Mouse (Mus musculus) skeletal muscle tissue, postnatal 0 days (tissue): ENCODE results near the gene Nupr1. TPM values are rescaled to one million over a fixed set of nuclear protein-coding genes. Genes with fewer than 3 reads are reported as not detected.

Experiments
- microRNA-seq, 2 experiments: library from miRNA; unstranded; fragments of <30 nt; microRNA quantifications; one replicate each; pipeline ENCODE4; 2016
- polyA plus RNA-seq: library from polyadenylated mRNA; unstranded; fragments of >200 nt; fragmentation: Nextera tagmentation; extraction: Ambion mirVana; gene quantifications from 2 replicates; pipeline ENCODE4 v1.2.1, GENCODE M21; 2015

Nupr1 gene
- 28.9 and 66.2 TPM in 2 replicates for polyA plus RNA-seq

DNA sequence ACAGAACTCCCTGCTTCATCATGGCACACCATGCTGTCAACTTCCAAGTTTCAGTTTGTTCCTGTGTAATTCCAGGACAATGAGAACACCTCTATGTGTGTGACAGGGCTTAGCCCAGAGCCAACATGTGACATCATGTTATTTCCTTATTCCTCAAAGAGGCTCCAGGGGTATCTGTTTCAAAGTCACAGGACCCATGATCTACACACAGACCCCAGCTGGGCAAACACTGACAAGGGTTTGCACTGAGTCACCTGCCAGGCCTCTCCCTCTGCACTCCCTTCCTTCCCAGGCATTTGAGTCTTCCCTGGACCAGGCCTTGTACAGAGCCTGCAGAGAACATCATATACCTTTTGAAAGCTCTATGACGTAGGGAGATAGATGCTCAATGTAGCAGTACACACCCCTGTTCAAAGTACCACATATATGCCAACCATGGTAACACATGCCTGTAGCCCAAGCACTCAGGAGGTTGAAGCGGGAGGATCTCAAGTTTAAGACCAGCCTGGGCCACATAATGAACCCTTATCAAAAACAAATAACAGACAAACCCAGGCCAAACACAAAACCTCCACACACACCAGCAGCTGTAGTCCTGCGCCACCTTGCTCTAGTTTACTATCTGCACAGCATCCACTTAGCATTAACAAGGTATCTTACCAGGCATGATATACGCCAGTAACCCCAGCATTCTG, at the start of gene Nupr1:
Gene Nupr1, minus strand, starts transcription at position 38 of the 695 bp plus-strand sequence.

DNA sequence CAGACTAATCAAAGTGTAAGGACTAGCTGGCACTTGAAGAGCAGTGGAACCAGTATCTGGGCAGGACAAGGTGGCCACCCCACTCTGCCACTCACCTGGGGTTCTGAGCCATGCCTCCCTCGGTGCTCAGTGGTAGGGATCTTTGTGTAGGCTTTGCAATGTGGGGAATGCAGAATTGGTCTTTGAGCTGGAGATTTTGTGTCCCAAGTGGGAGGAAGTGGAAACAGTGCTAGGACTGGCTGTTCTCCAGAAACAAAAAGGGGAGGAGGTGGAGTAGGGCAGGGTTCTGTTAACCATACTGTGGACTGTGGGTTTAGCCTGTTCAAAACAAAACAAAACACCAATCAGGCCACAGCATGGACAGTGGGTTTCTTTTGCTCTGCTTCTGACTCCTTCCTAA, 45.5 kb upstream of the Nupr1 start, which contains the start of gene Sult1a1:
Gene Sult1a1, minus strand, starts transcription at position 226 of the 400 bp plus-strand sequence.

DNA sequence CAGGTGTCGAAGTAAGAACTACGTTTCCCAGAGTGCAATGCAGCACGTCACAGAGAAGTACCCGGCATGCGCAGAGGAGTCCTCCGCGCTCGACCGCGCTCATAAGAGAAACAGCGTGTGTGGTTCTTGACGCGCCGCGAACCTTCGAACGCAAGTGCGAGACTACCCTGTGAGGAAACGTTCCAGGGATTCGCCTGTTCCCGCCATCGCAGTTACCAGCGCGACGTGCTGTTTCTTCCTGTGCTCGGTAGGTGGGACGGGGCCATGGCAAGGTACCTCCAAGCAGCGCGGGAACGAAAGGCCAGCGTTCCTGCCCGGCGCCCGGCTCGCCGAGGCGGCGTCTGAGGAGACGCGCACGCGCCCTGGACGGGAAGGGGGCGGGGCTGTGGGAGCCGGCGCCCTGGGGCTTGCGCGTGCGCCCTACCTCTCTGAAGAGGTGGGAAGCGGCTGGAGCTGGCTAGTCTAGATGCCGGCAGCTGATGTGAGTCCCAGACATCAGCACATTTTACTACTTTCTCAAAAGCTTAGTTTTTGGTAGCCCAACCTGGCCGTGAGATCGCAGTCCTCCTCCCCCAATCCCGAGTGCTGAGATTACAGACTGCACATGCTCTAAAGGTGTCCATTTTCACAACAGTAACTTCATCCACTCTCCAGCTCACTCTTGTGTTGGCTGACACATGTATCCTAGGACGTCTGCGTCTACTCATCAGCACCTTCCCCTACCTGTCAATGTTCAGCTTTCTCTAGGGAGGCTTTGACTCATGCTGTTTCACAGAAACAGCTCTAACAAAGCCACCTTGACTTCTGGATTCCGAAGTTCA, 18.8 kb upstream of the Nupr1 start, which contains the start of gene Sgf29:
Gene Sgf29, plus strand, starts transcription at position 79 of the 821 bp plus-strand sequence.

DNA sequence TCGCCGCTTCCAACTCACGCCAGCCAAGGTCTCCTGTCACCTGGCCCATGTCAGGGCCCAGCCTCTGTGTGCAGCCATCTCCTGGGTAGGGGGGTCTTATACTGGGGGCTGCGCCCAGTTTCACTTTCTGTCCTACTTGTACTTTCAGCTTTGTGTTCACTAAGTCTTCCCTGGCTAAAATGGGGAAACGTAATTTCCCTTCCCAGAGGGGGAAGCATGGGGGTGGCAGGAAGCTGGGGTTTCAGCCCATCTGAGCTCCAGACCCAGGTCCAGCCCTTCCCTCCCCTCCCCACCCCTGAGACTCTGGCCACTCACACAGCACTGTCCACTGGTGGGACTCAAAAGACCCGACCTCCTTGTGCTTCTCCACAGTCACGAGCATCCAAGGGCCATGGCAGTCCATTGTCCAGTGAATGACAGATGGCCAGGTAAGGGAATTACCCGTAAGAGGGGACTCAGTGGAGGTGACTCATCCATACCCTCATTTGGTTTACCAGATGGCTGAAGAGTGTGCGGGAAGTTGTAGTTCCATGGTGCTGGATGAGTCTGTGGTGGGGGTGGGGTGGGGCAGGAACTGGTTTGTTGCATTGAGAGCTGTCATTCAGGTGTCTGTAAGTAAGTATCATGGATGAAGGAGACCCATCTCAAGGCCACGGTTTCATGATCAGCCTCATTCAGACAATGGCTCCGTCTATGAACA, 35.6 kb downstream of the Nupr1 start, which contains the start of gene Il27:
Gene Il27, minus strand, starts transcription at position 80 of the 700 bp plus-strand sequence.

DNA sequence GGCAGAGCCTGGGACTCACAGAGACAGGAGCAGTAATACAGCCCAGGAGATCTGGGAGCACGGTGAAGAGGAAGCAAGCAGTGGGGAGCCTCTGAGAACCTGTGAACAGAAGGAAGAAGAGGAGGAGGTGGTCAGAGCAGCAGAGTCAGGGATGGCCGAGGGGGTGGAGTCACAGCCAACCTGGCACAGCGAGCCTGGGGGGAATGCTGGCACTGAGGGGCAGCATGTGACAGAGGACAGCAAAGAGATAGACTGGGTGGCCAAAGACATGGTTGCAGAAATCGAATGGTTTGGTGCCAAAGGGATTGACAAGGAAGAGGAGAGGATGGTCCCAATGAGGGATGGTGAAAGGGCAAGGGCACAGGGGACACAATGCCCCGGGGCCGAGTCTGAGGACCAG, 44.9 kb downstream of the Nupr1 start, which contains the start of gene Cln3:
Gene Cln3, minus strand, starts transcription at position 101 of the 400 bp plus-strand sequence.

DNA sequence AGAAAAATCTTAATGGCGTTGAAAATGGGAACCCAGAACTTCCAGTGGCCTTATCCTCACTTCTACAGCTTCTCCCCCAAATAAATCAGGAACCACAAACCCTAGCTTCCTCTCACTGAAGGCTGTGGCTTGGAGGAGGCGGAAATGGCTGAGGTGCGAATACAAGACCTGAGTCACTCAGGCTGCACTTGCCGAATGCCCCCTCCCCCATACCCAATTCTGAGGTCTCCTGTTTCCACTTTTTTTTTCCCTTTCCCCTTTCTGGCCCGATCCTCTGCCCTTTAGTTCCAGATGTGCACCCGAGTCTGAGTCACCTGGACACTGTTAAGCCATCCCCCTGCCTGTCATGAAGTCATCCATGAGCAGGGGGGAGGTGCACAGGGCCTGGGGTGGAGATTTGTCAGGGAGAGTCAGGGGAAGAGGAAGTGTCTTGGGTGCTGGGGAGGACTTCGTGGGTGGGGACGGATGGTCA, 46.1 kb downstream of the Nupr1 start, which contains the start of gene Apobr:
Gene Apobr, plus strand, starts transcription at position 437 of the 472 bp plus-strand sequence.

Small RNAs within 50 kb of the gene (microRNA-seq; reads per million reads assigned to microRNA genes)
- 0.21 to 0.71 reads per million in 2 experiments for gene Mir7059

Other genes starting within 250 kb of the Nupr1 start
- 0.65 and 0.72 TPM in 2 replicates for gene Nfatc2ip, start 234.1 kb downstream of the Nupr1 start, polyA plus RNA-seq
- 0.17 and 0.21 TPM in 2 replicates for gene Cd19, start 216.0 kb downstream of the Nupr1 start, polyA plus RNA-seq
- gene Rabep2, start 202.1 kb downstream of the Nupr1 start, polyA plus RNA-seq = 59.8 and 76.2 TPM in 2 replicates
- 6,071 and 7,311 TPM in 2 replicates for gene Atp2a1, start 167.8 kb downstream of the Nupr1 start, polyA plus RNA-seq
- gene Sh2b1, start 155.4 kb downstream of the Nupr1 start, polyA plus RNA-seq = 39.5 and 42.1 TPM in 2 replicates
- gene Tufm, start 143.5 kb downstream of the Nupr1 start, polyA plus RNA-seq = 120 and 126 TPM in 2 replicates
- gene Atxn2l, start 127.4 kb downstream of the Nupr1 start, polyA plus RNA-seq = 17.2 and 18.9 TPM in 2 replicates
- 125 and 130 TPM in 2 replicates for gene Eif3c, start 64.5 kb downstream of the Nupr1 start, polyA plus RNA-seq
- gene Apobr, start 45.9 kb downstream of the Nupr1 start, polyA plus RNA-seq = 0.72 and 1.1 TPM in 2 replicates
- gene Cln3, start 45.0 kb downstream of the Nupr1 start, polyA plus RNA-seq = 11.5 and 16.2 TPM in 2 replicates
- gene Il27, start 35.9 kb downstream of the Nupr1 start, polyA plus RNA-seq = not detected in 2 replicates
- 17.4 and 21.8 TPM in 2 replicates for gene Sgf29, start 18.4 kb upstream of the Nupr1 start, polyA plus RNA-seq
- gene Sult1a1, start 45.6 kb upstream of the Nupr1 start, polyA plus RNA-seq = 27.9 and 56.4 TPM in 2 replicates
- gene Bola2, start 64.5 kb upstream of the Nupr1 start, polyA plus RNA-seq = 73.2 and 75.7 TPM in 2 replicates
- gene Slx1b, start 64.9 kb upstream of the Nupr1 start, polyA plus RNA-seq = 3.7 and 5.2 TPM in 2 replicates
- 12.8 and 18.1 TPM in 2 replicates for gene Coro1a, start 76.9 kb upstream of the Nupr1 start, polyA plus RNA-seq
- 40.3 and 40.6 TPM in 2 replicates for gene Mapk3, start 128.7 kb upstream of the Nupr1 start, polyA plus RNA-seq
- 1.2 and 2.3 TPM in 2 replicates for gene Gdpd3, start 135.5 kb upstream of the Nupr1 start, polyA plus RNA-seq
- gene Ypel3, start 146.1 kb upstream of the Nupr1 start, polyA plus RNA-seq = 155 and 192 TPM in 2 replicates
- gene Tbx6, start 150.6 kb upstream of the Nupr1 start, polyA plus RNA-seq = 0.15 and 0.27 TPM in 2 replicates
- gene Ppp4c, start 161.6 kb upstream of the Nupr1 start, polyA plus RNA-seq = 94.5 and 113 TPM in 2 replicates
- gene Fam57b, start 166.8 kb upstream of the Nupr1 start, polyA plus RNA-seq = 1.6 and 1.8 TPM in 2 replicates
- gene 4930451I11Rik, start 200.8 kb upstream of the Nupr1 start, polyA plus RNA-seq = not detected in 2 replicates
- gene Doc2a, start 216.6 kb upstream of the Nupr1 start, polyA plus RNA-seq = 0.24 and 0.37 TPM in 2 replicates
- 10.0 TPM in 2 replicates for gene Hirip3, start 231.1 kb upstream of the Nupr1 start, polyA plus RNA-seq
- gene Ino80e, start 231.5 kb upstream of the Nupr1 start, polyA plus RNA-seq = 28.3 and 39.2 TPM in 2 replicates